Mouse (Mus musculus): ENCODE data around the gene Spsb2. TPM values are rescaled to one million over a fixed set of nuclear protein-coding genes. Genes with fewer than 3 reads are reported as not detected.
A peak's percentile ranks its signal among the peaks of the same experiment; 100 is the strongest.
"Not testable (repeated sequence)": the region's sequence is repeated elsewhere in the genome, so short reads cannot be mapped to it uniquely, and the experiment has no call there.

Spsb2 gene
- polyA plus RNA-seq, 1 experiment, result 12.1 TPM

GRCm38 (mm10) chr6:124803061-124803460 lies 5.4 kb upstream of the Spsb2 start:
- TF ChIP-seq POLR2A (IDR thresholded peaks at IDR 0.05; ENCODE audit: borderline replicate concordance, insufficient read depth, low read length), result no peak
- no peak for TF ChIP-seq CTCF (IDR thresholded peaks at IDR 0.05; ENCODE audit: borderline replicate concordance, insufficient read depth, low read depth, low read length)
- no peak for DNase-seq
- Histone ChIP-seq H3K4me1 (ENCODE audit: control insufficient read depth, insufficient read depth, low read length) (peaks cover 7% of the 10 kb centered on the region; the same call in 1 of the 2 replicates), H3K4me3 (replicated peaks; ENCODE audit: insufficient read depth, low read depth, low read length) (no peak overlapping the region), H3K27me3 (ENCODE audit: control insufficient read depth, insufficient read depth, low read length) (no peaks in the 10 kb centered on the region), H3K27ac (ENCODE audit: insufficient read depth, low read length) (no peak overlapping the region)
- 77% methylated on average over 3 of the region's 3 CpGs for WGBS

DNA sequence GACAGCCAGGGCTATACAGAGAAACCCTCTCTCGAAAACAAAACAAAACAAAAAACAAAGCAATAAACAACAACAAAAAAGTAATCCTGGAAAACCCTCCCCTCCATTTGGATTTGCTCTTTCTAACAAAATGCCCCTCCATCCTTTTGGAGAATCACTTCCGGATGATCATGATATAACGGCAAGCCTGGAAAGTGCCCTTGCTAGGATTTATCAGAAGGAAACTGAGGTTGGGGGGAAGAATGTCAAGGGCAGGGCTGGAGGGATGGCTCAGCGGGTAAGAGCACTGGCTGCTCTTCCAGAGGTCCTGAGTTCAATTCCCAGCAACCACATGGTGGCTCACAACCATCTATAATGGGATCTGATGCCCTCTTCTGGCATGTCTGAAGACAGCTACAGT lies 4.8 kb upstream of the Spsb2 start:
- DNase-seq; H3K4me3 ChIP-seq (replicated peaks; ENCODE audit: insufficient read depth, low read depth, low read length); H3K27me3 ChIP-seq (ENCODE audit: control insufficient read depth, insufficient read depth, low read length); H3K4me1 ChIP-seq (ENCODE audit: control insufficient read depth, insufficient read depth, low read length); H3K27ac ChIP-seq (ENCODE audit: insufficient read depth, low read length): not testable (repeated sequence)
- 94% methylated on average over 4 of the region's 4 CpGs for WGBS

DNA sequence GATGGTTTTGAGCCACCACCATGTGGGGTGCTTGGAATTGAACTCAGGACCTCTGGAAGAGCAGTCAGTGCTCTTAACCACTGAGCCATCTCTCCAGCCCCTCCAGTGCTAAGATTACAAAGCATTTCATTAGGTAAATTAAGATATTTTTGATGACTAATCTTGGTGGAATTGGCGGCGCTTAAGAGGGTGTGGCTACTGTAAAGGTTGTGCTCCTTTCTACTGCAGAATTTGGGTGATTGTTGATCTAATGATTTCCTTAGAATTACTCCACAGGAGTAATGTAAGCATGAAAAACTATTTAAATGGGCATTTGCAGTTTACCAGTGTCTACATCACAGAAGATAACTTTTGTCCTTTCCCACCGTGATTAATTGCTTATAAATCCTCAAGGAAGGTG lies 4.1 kb upstream of the Spsb2 start:
- H3K4me3 ChIP-seq (replicated peaks; ENCODE audit: insufficient read depth, low read depth, low read length), result no peak overlapping the region
- 94% methylated on average over 3 of the region's 3 CpGs for WGBS
- DNase-seq, result no peak
- H3K4me1 ChIP-seq (ENCODE audit: control insufficient read depth, insufficient read depth, low read length), result peaks cover 7% of the 10 kb centered on the region; the same call in 1 of the 2 replicates
- TF ChIP-seq CTCF (IDR thresholded peaks at IDR 0.05; ENCODE audit: borderline replicate concordance, insufficient read depth, low read depth, low read length), result no peak
- TF ChIP-seq POLR2A (IDR thresholded peaks at IDR 0.05; ENCODE audit: borderline replicate concordance, insufficient read depth, low read length), result no peak
- no peaks in the 10 kb centered on the region for H3K27me3 ChIP-seq (ENCODE audit: control insufficient read depth, insufficient read depth, low read length)
- H3K27ac ChIP-seq (ENCODE audit: insufficient read depth, low read length), result no peak overlapping the region

DNA sequence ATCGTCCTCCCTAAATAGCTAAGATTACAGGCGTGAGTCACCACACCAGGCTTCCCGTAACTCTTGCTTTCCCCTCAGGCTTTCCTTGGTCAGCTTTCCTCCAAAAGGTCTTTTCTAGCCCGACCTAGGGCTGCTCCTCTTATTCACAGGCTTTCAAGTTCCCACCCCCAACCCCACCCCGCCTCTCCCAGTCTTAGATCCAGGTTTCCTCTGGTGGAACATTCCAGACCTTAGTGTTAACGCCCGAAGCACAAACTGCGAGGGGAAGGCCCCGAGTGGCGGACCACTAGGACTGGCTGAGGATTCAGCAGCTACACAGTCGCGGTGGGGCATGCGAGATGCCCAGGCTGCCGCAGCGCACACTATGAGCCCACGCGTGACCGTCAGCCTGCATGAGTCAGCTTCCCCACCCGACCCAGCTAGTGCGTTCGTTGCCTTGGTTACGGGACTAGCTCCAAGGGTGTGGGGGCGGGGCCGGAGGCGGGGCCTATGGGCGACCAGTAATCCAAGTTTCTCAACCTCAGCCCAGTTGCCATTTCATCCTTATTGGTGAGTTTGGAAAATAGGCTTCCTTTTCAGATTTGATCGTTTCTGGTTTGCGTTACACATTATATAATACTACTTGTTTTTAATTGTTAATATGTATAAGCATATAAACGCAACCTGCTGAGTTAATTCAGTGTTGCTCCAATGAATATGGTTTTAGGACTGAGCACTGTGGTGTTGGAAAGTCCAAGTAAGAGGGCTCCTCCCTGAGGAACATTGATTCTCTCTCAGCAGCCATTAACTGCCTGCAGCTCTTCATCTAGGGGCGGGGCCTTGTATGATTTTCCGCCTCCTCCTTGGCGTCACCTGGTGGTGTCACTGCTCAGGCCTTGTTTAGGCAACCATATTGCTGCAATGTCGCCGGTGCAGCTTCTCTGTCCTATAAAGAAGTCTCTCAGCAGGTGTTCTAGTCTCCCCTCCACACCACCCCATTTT lies 2.8 kb upstream of the Spsb2 start:
- TF ChIP-seq CTCF (IDR thresholded peaks at IDR 0.05; ENCODE audit: borderline replicate concordance, insufficient read depth, low read depth, low read length), result peak; percentile 40; the same call in 1 of the 2 replicates
- TF ChIP-seq POLR2A (IDR thresholded peaks at IDR 0.05; ENCODE audit: borderline replicate concordance, insufficient read depth, low read length), result peak; percentile 59
- peak; percentile 92 to 94 for DNase-seq
- Histone ChIP-seq H3K4me3 (replicated peaks; ENCODE audit: insufficient read depth, low read depth, low read length) (peak overlapping the region; percentile 49), H3K4me1 (ENCODE audit: control insufficient read depth, insufficient read depth, low read length) (peaks cover 14% of the 10 kb centered on the region), H3K27ac (ENCODE audit: insufficient read depth, low read length) (peak overlapping the region; percentile 56), H3K27me3 (ENCODE audit: control insufficient read depth, insufficient read depth, low read length) (no peaks in the 10 kb centered on the region)
- 2% methylated on average over 34 of the region's 34 CpGs for WGBS

GRCm38 (mm10) chr6:124806446-124807140 lies 1.9 kb upstream of the Spsb2 start:
- no peak for TF ChIP-seq POLR2A (IDR thresholded peaks at IDR 0.05; ENCODE audit: borderline replicate concordance, insufficient read depth, low read length)
- no peak for TF ChIP-seq CTCF (IDR thresholded peaks at IDR 0.05; ENCODE audit: borderline replicate concordance, insufficient read depth, low read depth, low read length)
- H3K27me3 ChIP-seq (ENCODE audit: control insufficient read depth, insufficient read depth, low read length), result no peaks in the 10 kb centered on the region
- peaks cover 15% of the 10 kb centered on the region for H3K4me1 ChIP-seq (ENCODE audit: control insufficient read depth, insufficient read depth, low read length)
- 64% methylated on average over 7 of the region's 7 CpGs for WGBS
- peak overlapping the region; percentile 3 for H3K4me3 ChIP-seq (replicated peaks; ENCODE audit: insufficient read depth, low read depth, low read length)
- H3K27ac ChIP-seq (ENCODE audit: insufficient read depth, low read length), result peak overlapping the region; percentile 56
- no peak for DNase-seq

GRCm38 (mm10) chr6:124807366-124807765 lies 1.1 kb upstream of the Spsb2 start:
- 60% methylated on average over 4 of the region's 4 CpGs for WGBS
- DNase-seq, result no peak
- Histone ChIP-seq H3K27me3 (ENCODE audit: control insufficient read depth, insufficient read depth, low read length) (no peaks in the 10 kb centered on the region), H3K4me3 (replicated peaks; ENCODE audit: insufficient read depth, low read depth, low read length) (no peak overlapping the region), H3K4me1 (ENCODE audit: control insufficient read depth, insufficient read depth, low read length) (peaks cover 22% of the 10 kb centered on the region), H3K27ac (ENCODE audit: insufficient read depth, low read length) (peak overlapping the region; percentile 65; the same call in 1 of the 2 replicates)
- no peak for TF ChIP-seq CTCF (IDR thresholded peaks at IDR 0.05; ENCODE audit: borderline replicate concordance, insufficient read depth, low read depth, low read length)
- TF ChIP-seq POLR2A (IDR thresholded peaks at IDR 0.05; ENCODE audit: borderline replicate concordance, insufficient read depth, low read length), result no peak

GRCm38 (mm10) chr6:124807986-124808357 lies 489 bp upstream of the Spsb2 start:
- TF ChIP-seq POLR2A (IDR thresholded peaks at IDR 0.05; ENCODE audit: borderline replicate concordance, insufficient read depth, low read length) (no peak), CTCF (IDR thresholded peaks at IDR 0.05; ENCODE audit: borderline replicate concordance, insufficient read depth, low read depth, low read length) (no peak)
- WGBS, result 74% methylated on average over 6 of the region's 6 CpGs
- peak in 1 of 2 experiments; percentile 23 for DNase-seq
- H3K4me3 ChIP-seq (replicated peaks; ENCODE audit: insufficient read depth, low read depth, low read length), result peak overlapping the region; percentile 64
- peaks cover 23% of the 10 kb centered on the region for H3K4me1 ChIP-seq (ENCODE audit: control insufficient read depth, insufficient read depth, low read length)
- no peaks in the 10 kb centered on the region for H3K27me3 ChIP-seq (ENCODE audit: control insufficient read depth, insufficient read depth, low read length)
- H3K27ac ChIP-seq (ENCODE audit: insufficient read depth, low read length), result peak overlapping the region; percentile 65
